ENCODE assay signal across 9 mouse cellular contexts in the genomic region with DNA sequence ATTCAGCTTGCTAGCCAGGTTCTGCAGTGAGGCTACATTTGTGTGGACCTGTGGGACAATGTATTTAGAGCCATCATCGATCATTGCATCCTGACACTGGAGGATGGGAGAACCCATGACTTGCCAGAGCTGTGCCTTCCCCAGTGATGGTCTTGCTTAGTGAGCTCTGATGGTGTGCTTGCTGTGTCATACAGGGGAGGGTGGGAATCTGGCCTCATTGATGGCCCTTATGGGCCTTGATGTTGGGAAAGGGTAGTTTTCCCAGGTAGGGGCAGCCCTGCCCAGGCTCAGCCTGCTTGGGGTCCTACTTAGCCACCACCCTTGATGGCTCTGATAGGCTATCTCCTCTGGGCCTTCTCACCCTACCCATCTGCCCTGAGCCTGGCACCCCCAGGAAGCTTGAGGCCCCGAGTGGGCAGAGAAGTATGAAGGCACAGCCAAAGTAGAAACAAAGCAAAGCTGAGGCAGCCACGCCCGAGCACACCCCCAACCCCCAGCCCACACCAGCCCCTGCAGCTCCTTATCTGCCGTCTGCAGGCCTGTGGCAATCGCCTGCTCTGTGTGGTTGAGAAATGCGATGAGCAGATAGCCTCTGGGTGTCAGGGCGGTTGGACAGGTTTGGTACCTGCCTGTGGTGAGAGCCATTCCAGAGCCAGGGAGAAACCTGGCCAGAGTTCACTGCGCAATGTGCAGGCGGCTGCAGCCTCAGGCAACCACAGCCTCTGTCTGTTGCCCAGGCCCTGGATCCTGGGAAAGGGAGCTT. TPM values are rescaled to one million over a fixed set of nuclear protein-coding genes. Genes with fewer than 3 reads are reported as not detected.
DNase-seq lines count a peak whose midpoint lies in the region; ATAC-seq lines count a peak whose summit lies in the region.
"Had no signal": no experiment of that assay in that cellular context is flagged by ENCODE, and none has a peak within 500 bp of the region (broad histone marks: within the 10 kb centered on the region; RNA-seq: fewer than 3 reads in every experiment).

No protein-coding gene starts in this region.

- 0 out of 2 replicates have a peak overlapping the region, but pooled peaks have one; percentile 28 for H3K9ac ChIP-seq in heart, embryonic 11.5 days (ENCODE audit: low read depth, low read length)
- H3K9ac ChIP-seq in kidney, embryonic 16.5 days (replicated peaks; ENCODE audit: low read length) = no peak overlapping the region

- no peak for DNase-seq in heart, postnatal 14 days
- DNase-seq in MEL-GATA-1-ER (ENCODE audit: extremely low read depth, low read depth) (peak; percentile 73), MN1 (ENCODE audit: low spot score) (no peak)
- DNase-seq in lung, postnatal 4 days = peak; percentile 37 to 55
- no peak for DNase-seq in adrenal gland, adult (ENCODE audit: inconsistent age in 2 of 2, low spot score in 1 of 2)
- no peak for DNase-seq in right cerebral cortex, postnatal 4 days
- DNase-seq: left cerebral cortex, postnatal 4 days had no signal

- ATAC-seq in heart, embryonic 11.5 days (replicated peaks; ENCODE audit: insufficient number of reproducible peaks, low FRiP score, low TSS enrichment) = peak; percentile 53
- peak; percentile 15; the same call in 1 of the 2 replicates for ATAC-seq in kidney, embryonic 16.5 days (ENCODE audit: low FRiP score, low TSS enrichment)

- H3K36me3 ChIP-seq in heart, embryonic 11.5 days (ENCODE audit: control insufficient read depth, insufficient read depth, low read length) = no peaks in the 10 kb centered on the region
- H3K36me3 ChIP-seq in kidney, embryonic 16.5 days (ENCODE audit: insufficient read depth, low read length) = no peaks in the 10 kb centered on the region

- no peaks in the 10 kb centered on the region for H3K9me3 ChIP-seq in heart, embryonic 11.5 days (replicated peaks; ENCODE audit: control insufficient read depth, low read length)
- H3K9me3 ChIP-seq in kidney, embryonic 16.5 days (ENCODE audit: low read length) = no peaks in the 10 kb centered on the region

- peaks cover 11% of the 10 kb centered on the region for H3K27me3 ChIP-seq in heart, embryonic 11.5 days (ENCODE audit: control insufficient read depth, insufficient read depth, low read length)
- H3K27me3 ChIP-seq in kidney, embryonic 16.5 days (ENCODE audit: insufficient read depth, low read length) = no peaks in the 10 kb centered on the region

- WGBS in heart, embryonic 11.5 days (ENCODE audit: insufficient replicate concordance) = 36% methylated on average over 10 of the region's 10 CpGs
- WGBS in kidney, embryonic 16.5 days = 77% methylated on average over 10 of the region's 10 CpGs

- H3K4me2 ChIP-seq in heart, embryonic 11.5 days = peak overlapping the region; percentile 22; the same call in 1 of the 2 replicates
- H3K4me2 ChIP-seq in kidney, embryonic 16.5 days (replicated peaks; ENCODE audit: low read depth, low read length) = no peak overlapping the region

- no peak overlapping the region for H3K4me3 ChIP-seq in heart, embryonic 11.5 days (ENCODE audit: low read depth, low read length)
- H3K4me3 ChIP-seq in kidney, embryonic 16.5 days (ENCODE audit: low read length) = no peak overlapping the region

- peaks cover 66% of the 10 kb centered on the region for H3K4me1 ChIP-seq in heart, embryonic 11.5 days (ENCODE audit: control insufficient read depth, insufficient read depth, low read length)
- peaks cover 63% of the 10 kb centered on the region for H3K4me1 ChIP-seq in kidney, embryonic 16.5 days (ENCODE audit: insufficient read depth, low read length)

- peak overlapping the region; percentile 22; the same call in 1 of the 2 replicates for H3K27ac ChIP-seq in heart, embryonic 11.5 days (ENCODE audit: low read depth, low read length)
- H3K27ac ChIP-seq in kidney, embryonic 16.5 days (ENCODE audit: low read length) = peak overlapping the region; percentile 60

- intact Hi-C loops in heart, postnatal 14 days (cut with DNase I) = no loop called here

RNA-seq across cellular contexts. Expression of a gene that starts 26.8 kb away (rescaled TPM):
- polyA plus RNA-seq in heart, embryonic 11.5 days (2014; fragmentation: Nextera tagmentation; extraction: Ambion mirVana) = 4.2 and 5.2 TPM in 2 replicates
- 10 to 100 TPM; 38.8 to 42.2 TPM for total RNA-seq in heart, postnatal 14 days (2021)
- 11.0 and 11.6 TPM in 2 replicates for polyA plus RNA-seq in kidney, embryonic 16.5 days (2015; fragmentation: Nextera tagmentation; extraction: Ambion mirVana)

Comparison
In these comparisons a context has a peak if more than half of its experiments do, and no peak if none do; other contexts are left out.
1. DNase-seq: peak in MEL-GATA-1-ER (single experiment) and lung, postnatal 4 days (2 of 2); none in heart, postnatal 14 days (0 of 2), adrenal gland, adult (0 of 2), MN1 (single experiment) and right cerebral cortex, postnatal 4 days (single experiment).